Mouse (Mus musculus) C2C12 (cell line): ENCODE measurements around the gene Abtb1.

Experiments
- CEBPB ChIP-seq: IDR thresholded peaks from one replicate; pipeline ENCODE4 v1.6.1; 2011; ENCODE audit warnings: low read depth, mild to moderate bottlenecking, control low read depth, moderate library complexity
- CTCF ChIP-seq: IDR thresholded peaks from one replicate; pipeline ENCODE4 v1.5.1; 2011; ENCODE audit not compliant: control insufficient read depth, insufficient read depth, insufficient read length
- FOSL1 ChIP-seq: IDR thresholded peaks from one replicate; pipeline ENCODE4 v1.8.0; 2011; ENCODE audit warnings: mild to moderate bottlenecking, low read length; ENCODE audit not compliant: poor library complexity, insufficient read depth, severe bottlenecking
- MAX ChIP-seq: IDR thresholded peaks from one replicate; pipeline ENCODE4 v1.6.1; 2011; ENCODE audit warnings: mild to moderate bottlenecking, control low read depth
- MYOD1 ChIP-seq: IDR thresholded peaks from one replicate; pipeline ENCODE4 v1.6.1; 2011; ENCODE audit warnings: low read depth; ENCODE audit not compliant: control insufficient read depth, insufficient read length
- MYOG ChIP-seq: IDR thresholded peaks from one replicate; pipeline ENCODE4 v1.6.1; 2011; ENCODE audit not compliant: control insufficient read depth, insufficient read length; ENCODE audit errors: extremely low read depth
- USF1 ChIP-seq: IDR thresholded peaks from one replicate; pipeline ENCODE4 v1.6.1; 2011; ENCODE audit warnings: low read depth, mild to moderate bottlenecking, control low read depth, moderate library complexity

- TF ChIP-seq MAX: no peak
- no peak for TF ChIP-seq CTCF
- TF ChIP-seq USF1: no peak
- TF ChIP-seq MYOD1: no peak
- TF ChIP-seq CEBPB: no peak
- no peak for TF ChIP-seq MYOG
- no peak for TF ChIP-seq FOSL1
Observed at GRCm38 (mm10) chr6:88815489-88815888, 26.3 kb downstream of the Abtb1 start.
